Mouse (Mus musculus) adrenal gland, adult 2 months (tissue): ENCODE data around the gene Mfsd9. TPM values are rescaled to one million over a fixed set of nuclear protein-coding genes. Genes with fewer than 3 reads are reported as not detected.

ENCODE experiments used
- DNase-seq: peaks from one replicate; pipeline ENCODE4 v3.0.0; 2021
- long read RNA-seq: library from polyadenylated mRNA; stranded (forward); transcript quantifications from one replicate; pipeline ENCODE4 v2.0.0, GENCODE M21; 2021
- polyA plus RNA-seq: library from polyadenylated mRNA; depleted of rRNA; stranded (reverse); fragments of >200 nt; gene quantifications from 2 replicates; pipeline ENCODE4 v1.2.3, GENCODE M21; 2012; rRNA removed
- total RNA-seq, 2 experiments: library from RNA; stranded (reverse); gene quantifications; 2 replicates each; pipeline ENCODE4 v1.2.3; 2021

The Mfsd9 gene
- total RNA-seq, result 1 to 10 TPM; 2.4 to 5.2 TPM
- 2.6 and 3.9 TPM in 2 replicates for polyA plus RNA-seq
- long read RNA-seq, transcript Mfsd9-201 (6 exons, 3,160 nt), result major isoform, 8 of 8 reads
- long read RNA-seq, partial matches to known transcripts, result 0 of 8 reads
- long read RNA-seq, other reads (novel, unspliced or antisense), result 0 of 8 reads

DNA sequence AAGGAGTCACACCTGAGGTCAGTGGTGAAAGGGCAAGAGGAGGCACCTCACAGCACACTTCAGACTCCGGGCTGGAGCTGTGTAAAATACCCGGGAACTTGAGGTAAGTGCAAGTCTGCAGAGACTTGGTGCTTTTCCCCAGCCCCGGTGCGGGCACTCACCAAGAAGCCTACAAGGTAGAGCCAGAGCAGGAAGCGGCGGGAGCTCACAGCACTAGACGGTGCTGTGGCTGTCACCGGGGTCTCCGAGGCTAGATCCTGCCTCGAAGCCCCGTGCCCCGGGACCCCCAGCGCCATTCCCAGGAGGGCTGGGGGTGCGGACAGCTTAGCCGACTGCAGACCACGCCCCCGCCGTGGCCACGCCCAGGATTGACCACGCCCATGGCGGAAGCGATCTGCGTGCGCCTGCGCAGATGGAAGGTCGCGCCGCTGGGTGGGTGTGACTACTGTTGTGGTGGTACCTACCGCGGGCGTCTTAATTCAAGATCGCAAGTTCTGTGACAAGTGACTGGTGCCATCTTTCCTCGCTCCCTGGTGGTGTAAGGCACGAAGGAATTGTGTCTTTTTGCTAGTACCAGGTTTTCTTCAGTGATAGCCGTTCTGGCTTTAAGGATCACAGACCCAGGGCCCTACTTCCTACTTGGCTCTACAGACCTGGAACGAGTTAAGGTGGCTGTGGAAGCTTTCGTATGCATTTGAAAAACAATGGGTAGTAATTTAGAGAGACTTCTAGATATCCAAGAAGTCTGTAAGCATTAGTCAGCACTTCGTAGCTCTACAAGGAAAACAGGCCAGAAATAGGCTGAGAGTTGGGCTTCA lies at the start of gene Mfsd9:
Gene Mfsd9, minus strand, starts transcription at position 364 of the 818 bp plus-strand sequence.
- peak; percentile 94 for DNase-seq

DNA sequence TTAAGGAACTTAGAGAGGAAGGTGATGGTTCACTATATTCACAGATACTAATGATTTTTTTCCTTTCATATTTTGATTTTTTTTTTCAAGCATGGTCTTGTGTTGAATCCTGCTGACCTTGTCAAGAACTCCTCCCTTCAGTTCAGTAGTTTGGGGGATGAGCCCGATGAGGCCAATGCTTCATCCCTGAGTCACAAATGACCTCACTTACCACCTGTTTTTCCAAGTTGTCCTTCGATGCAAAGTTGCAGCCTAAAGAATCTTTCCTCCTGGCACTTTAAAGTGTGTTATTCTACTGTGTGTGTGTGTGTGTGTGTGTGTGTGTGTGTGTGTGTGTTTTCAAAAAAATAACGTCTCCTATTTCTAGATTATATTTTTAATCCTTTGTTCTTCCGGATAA lies 45.0 kb upstream of the Mfsd9 start:
- peak; percentile 20 for DNase-seq

DNA sequence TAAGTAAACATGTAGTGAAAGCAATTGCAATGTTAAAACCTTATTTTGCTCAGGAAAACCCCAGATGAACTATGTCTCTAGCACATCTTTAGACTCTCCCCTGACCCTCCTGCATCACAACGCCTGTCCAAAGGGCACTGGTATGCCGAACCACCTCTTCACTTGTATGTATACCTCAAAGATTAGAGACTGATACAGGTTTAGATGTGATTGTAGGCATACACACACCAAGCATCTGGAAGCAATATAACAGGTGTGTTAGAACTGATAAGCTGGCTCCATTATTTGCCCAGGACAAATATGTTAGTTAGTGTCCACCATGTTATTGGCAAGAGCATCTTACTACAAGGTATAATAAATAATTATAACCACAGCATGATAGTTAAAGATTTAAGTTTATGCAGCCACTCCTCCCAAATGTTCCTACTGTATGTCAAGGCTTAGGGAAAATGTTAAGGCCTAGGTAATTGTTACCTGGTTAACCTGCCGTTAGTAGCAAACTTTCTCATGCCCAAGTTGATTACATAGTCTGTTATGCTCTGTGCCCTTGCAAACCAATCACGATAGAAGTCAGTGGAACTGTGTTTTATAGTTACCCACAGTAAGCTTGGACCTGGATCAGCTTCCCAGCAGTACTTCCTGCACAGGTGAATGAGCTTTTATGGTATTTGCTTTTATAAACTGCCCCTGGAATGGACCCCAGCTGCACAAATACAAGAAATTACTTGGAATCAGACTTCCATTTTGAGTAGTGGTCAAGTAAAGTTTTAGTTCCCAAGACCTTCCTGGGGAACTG lies 40.4 kb upstream of the Mfsd9 start:
- DNase-seq, result no peak

DNA sequence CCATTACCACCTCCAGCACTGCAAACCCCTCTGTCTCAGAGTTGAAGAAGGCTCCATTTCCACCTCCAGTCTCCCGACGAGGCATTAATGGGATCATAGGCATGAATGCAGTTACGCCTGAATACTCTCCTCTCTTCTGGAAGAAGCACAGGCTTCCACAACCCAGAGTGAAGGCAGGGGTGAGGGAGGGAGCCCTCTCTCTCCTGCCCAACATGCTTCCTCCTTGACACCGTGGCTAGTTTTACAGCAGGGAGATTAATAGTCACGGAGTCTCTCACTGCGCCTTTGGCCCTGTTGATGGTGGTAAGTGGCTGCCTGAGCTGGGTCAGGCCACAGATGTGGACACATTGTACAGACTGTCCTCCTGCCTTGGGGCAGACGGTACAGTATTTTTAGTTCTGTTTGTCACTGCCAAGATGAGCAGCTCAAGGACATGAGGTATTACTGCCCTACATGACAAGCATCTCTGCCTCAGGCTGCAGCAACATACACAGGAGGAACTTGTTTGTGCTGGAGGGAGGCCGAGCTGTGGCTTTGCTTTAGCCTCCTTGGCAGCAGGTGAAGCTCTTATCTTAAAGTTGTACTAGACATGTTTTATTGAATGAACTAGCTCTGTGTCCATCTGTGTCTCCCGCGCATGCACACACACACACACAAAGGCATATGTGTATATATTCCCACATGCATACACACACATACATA lies 38.9 kb upstream of the Mfsd9 start:
- DNase-seq, result peak; percentile 12

DNA sequence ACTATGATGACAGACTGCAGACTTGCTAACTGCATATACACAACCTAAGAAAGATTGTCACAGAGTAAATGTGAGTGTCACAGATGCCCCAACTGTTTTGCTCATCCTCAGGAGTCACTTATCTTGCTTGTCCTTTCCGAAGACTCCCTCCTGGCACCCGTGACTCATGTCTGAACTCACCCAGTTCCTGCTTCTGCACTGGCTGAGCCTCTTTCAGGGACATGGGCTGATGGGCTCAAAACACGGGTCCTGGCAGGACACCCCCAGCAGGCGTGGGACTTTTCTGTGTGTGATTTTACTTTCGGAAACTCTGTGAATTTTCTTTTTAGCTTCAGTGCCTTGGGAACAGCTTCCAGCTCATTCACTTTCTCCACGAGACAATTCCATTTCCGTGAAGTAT lies 35.3 kb upstream of the Mfsd9 start:
- DNase-seq, result peak; percentile 39

DNA sequence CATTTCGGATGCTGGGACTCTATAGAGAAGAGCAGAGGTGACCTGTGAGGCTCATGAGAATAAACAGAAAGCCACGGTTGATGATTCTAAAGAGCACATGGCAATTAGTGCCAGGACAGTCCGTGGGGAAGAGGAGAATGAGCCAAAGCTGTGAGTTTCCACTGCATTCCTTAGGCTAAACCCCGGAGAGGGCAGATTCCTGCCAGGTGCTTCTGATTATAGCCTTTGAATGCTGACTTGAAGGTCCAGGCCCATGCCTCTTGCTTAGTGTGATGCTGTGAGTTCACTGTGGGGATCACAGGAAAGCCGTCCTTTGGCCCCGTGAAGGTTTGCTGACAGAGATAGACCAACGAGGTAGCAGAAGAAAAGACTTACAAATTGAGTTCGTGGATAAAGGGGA lies 34.4 kb upstream of the Mfsd9 start:
- DNase-seq, result no peak

GRCm38 (mm10) chr1:40824517-40824916 lies 34.0 kb upstream of the Mfsd9 start:
- no peak for DNase-seq

DNA sequence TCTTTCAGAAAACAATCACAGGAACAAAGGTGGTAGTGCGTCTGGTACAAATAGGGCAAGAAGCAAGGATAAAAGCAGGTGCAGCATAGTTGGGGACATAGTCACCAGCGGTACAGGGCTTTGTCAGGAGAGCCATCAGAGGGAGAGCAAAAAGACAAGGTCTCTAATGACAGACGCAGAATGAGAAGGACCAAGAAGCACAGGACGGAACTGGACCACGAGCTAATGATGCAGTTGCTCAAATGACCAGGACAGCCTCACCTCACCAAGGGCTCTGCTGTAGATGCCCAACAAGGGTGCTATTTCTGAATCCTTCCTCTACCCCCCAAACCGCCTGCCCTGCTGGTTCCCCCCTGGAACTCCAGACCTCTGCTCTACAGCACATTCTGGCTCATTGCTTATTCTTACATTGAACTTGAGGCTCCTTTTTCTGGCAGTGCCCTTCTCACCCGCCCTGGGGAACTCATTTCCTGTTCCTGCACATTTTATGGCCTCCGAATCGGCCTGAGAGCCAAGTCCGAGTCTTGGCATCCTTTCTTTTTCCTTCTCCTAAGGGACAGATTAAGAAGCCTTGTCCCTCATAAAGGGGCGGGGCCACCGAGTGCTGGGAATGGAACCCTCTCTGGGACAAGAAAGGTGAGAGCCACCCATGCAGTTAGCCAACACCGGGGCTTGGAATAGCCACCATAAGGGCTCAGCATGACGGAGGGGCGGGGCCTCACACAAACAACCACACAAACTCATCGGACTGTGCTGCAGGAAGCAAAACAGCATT lies 24.8 kb upstream of the Mfsd9 start:
- no peak for DNase-seq

DNA sequence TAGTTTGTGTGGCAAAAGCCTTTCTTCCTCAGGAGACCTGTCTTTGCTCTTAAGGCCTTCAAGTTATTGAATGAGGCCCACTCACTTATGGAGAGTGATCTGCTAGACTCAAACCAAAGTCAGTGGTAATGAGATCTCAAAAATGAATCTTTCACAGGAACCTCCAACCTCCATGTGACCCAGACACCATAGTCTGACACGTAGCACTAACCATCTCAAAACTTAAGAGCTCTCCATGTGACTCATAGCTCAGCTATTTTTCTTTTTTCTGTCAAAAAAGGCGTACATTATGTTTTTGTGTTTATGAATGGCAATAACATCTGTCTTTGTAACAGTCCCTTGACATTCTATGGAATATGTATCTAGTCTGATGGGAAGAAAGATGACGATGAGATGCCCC lies 18.2 kb upstream of the Mfsd9 start:
- no peak for DNase-seq

- no peak for DNase-seq
Measured at GRCm38 (mm10) chr1:40805891-40806290, 15.4 kb upstream of the Mfsd9 start.

DNA sequence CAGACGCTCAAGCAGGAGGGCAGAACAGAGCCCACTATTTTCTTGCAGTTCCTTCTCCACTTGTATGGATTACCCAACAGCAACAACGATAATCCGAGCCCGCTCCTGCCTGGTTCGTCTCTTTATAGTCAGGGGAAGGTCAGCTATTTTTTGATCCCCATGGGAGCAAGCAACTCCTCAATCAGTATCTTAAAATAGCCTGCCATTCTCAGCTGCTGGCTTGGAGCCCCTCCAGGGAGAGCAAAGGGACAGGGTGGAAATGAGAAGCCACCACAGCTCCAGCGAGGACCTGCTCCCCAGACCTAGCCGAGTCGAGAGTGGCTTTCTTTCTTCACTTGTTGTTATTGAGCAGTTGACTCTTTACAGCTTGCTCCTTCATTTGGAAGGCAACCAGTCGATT lies 14.9 kb upstream of the Mfsd9 start, which contains the start of gene Tmem182:
Gene Tmem182, plus strand, starts transcription at position 251 of the 400 bp plus-strand sequence.
- peak; percentile 34 for DNase-seq

GRCm38 (mm10) chr1:40804118-40804517 lies 13.6 kb upstream of the Mfsd9 start:
- no peak for DNase-seq

DNA sequence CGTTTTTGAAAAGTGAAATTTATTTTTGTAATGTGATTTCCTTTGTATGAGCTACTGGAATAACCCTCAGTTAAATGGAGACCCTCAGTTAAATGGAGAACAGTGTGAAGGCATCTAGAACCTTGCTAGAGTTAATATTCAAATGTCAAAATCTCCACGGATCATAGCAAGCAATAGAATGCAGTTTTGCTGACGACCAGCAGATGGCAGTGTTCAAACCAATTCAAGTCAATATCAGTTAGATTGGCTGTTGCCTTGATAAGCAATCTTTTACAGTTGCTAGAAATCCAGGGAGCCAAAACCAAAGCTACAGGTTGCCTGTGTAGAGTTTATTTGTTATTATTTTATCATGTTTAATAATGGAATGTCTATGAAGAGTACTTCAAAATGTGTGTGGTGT lies 12.3 kb upstream of the Mfsd9 start:
- peak; percentile 38 for DNase-seq

DNA sequence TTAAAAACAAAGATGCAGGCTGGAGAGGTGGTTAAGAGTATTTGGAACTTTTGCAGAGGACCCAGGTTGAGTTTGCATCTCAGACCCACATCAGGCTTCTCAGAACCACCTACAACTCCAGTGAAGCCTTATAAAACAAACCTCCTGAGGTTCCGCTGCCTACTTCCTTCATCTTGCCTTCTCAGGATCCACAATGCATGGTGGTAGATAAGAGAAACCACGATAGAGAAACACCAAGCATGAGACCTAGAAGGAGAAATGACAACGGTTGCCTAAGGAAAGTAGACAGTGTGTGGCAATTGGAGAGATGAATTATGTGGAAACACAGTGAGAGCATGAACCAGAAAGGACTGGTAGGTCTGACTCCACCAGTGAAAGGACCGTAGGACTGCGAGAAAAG lies 10.4 kb upstream of the Mfsd9 start:
- no peak for DNase-seq

DNA sequence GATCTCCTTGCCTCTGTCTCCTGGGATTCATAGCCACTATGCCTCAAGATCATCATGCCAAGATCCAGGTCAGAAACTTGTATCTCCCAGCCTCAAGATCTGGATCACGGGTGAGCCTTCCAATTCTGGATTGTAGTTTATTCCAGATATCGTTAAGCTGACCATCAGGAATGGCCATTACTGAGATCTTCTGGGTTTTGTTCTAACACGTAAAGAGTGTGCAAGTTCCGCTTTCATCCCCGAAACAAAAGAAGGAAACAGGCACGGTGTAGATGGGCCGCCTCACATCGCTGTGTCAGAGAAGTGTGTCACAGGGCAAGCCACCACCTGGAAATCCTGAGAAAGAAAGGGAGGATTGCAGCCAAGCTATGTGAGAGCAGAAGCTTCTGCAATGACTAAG lies 8.6 kb upstream of the Mfsd9 start:
- DNase-seq, result no peak

DNA sequence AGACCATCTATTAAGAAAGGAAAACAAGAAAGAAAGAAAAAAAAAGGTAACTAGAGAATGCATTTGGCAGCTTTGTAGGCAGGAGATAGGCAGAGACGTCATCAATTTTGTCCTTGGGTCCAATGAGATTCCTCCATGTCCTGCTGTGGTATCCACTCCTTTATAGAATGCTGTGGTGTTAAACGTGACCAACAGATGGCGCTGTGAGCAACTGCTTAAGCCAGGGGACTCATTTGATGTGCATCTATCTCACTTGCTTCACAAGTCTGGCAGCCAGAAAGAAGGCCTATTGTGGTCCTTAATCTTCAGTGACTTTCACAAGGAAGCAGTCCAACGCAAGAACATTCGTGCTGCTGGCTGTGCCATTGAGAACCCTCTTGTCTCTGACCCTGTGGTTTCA lies 6.9 kb upstream of the Mfsd9 start:
- peak; percentile 63 for DNase-seq

- DNase-seq, result no peak
Measured at GRCm38 (mm10) chr1:40795508-40795907, 5.0 kb upstream of the Mfsd9 start.

DNA sequence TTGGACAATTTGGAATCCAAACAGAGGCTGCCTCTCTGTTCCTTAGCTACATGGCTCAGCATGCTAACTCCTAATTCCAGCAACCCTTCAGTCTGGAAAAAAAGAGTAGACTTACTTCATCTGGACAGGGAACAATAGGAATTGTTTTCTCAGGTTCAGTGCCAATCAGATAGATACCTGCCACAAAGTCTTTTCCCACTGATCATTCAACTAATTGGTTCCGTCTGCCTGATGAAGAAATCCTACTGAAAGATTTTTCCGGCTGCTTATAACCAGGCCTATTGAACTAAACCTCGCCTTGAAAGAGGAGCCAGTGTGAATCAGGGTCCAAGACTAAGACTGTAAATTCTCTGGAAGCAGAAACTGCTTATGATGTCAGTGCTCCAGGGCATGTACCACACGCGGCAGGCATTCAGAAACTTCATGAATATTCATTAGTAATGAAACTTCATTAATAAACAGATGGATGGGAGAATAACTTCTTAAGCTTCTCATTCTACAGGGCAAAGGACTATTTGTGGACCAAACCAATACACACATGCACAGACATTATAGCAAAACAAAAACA lies 737 bp downstream of the Mfsd9 start:
- DNase-seq, result peak; percentile 10

DNA sequence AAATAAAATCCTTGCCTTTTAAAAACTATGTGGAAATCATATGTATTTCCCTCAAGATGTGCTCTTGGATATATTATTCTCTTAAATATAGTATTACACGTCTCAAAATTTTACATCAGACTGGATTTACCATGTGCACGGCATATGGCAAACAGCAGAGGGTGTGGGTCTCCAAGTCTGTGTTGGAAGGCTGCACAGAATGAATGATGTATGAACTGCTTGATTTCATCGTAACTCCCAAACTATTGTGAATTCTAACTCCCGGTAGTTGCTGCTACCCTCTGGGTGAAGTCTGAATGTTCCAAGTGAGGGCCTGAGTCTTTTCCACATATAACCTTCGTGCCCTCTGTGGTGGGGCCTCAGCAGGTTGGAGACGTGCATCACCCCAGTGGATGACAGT lies 1.5 kb downstream of the Mfsd9 start:
- no peak for DNase-seq

- DNase-seq, result no peak
Measured at GRCm38 (mm10) chr1:40785876-40786445, 4.5 kb downstream of the Mfsd9 start.

DNA sequence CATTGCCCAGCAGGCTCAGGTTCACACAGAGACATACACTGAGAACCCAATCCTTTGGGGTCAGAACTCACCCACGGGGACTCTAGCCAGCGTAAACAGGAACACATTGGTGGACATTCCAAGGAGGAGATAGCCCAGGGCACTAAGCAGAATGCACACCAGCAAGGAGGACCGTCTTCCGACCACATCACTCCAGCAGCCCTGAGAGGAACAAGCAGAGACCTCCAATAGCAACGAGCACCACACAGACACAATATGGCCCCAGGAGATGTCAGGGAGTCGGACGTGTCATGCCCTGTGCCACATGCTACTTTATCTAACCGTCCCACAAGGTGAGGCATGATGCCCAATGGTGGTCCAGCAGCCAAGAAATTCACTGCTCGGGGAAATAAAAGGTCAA lies 6.2 kb downstream of the Mfsd9 start:
- DNase-seq, result no peak
